Mouse (Mus musculus) hindbrain, postnatal 0 days (tissue): ENCODE measurements around the gene Sema4c. TPM values are rescaled to one million over a fixed set of nuclear protein-coding genes. Genes with fewer than 3 reads are reported as not detected.

ENCODE experiments used
- ATAC-seq: fragments of 200-750 bp; cut with Nextera tagmentation; 2 replicates; pipeline ENCODE4 v1.8.0; 2017; ENCODE audit warnings: mild to moderate bottlenecking, moderate TSS enrichment, moderate library complexity
- DNase-seq: peaks from one replicate; pipeline ENCODE4 v3.0.0-alpha.2; 2015; ENCODE audit warnings: low spot score
- H3K27ac ChIP-seq: fragments of 300-500 bp; sonication (generic); 2 replicates; pipeline ENCODE4 v1.5.1; 2014; ENCODE audit warnings: mild to moderate bottlenecking
- H3K27me3 ChIP-seq: fragments of 300-500 bp; sonication (generic); 2 replicates; pipeline ENCODE4 v1.6.1; 2014; ENCODE audit warnings: low read length, mixed read lengths; ENCODE audit not compliant: insufficient read depth
- H3K36me3 ChIP-seq: fragments of 300-500 bp; sonication (generic); 2 replicates; pipeline ENCODE4 v1.6.1; 2014; ENCODE audit warnings: low read length, mixed read lengths; ENCODE audit not compliant: insufficient read depth
- H3K4me1 ChIP-seq: fragments of 300-500 bp; sonication (generic); 2 replicates; pipeline ENCODE4 v1.6.1; 2014; ENCODE audit warnings: antibody characterized with exemption, low read length, mixed read lengths; ENCODE audit not compliant: insufficient read depth
- H3K4me2 ChIP-seq: fragments of 300-500 bp; sonication (generic); 2 replicates; pipeline ENCODE4 v1.6.1; 2014; ENCODE audit warnings: low read depth, mild to moderate bottlenecking, low read length, moderate library complexity, mixed read lengths
- H3K4me3 ChIP-seq: fragments of 300-500 bp; sonication (generic); 2 replicates; pipeline ENCODE4 v1.5.1; 2014; ENCODE audit warnings: low read length
- H3K9ac ChIP-seq: fragments of 300-500 bp; sonication (generic); replicated peaks from 2 replicates; pipeline ENCODE4 v1.6.1; 2014; ENCODE audit warnings: mild to moderate bottlenecking, low read length, moderate library complexity, mixed read lengths
- H3K9me3 ChIP-seq: fragments of 300-500 bp; sonication (generic); 2 replicates; pipeline ENCODE4 v1.6.1; 2016; ENCODE audit warnings: low read length, mixed read lengths
- CTCF ChIP-seq: IDR thresholded peaks from 2 replicates; pipeline ENCODE4 v1.5.1; 2016; ENCODE audit warnings: antibody characterized with exemption, control low read depth, low read depth
- WGBS: fragments of 180-500 bp; shearing (Covaris S2); extraction: QIAGEN DNeasy Blood & Tissue Kit; methylation state at CpG from one replicate; pipeline ENCODE4 v1.1.7; 2014; 5-methylcytosine and 5-hydroxymethylcytosine counted together
- polyA plus RNA-seq: library from polyadenylated mRNA; unstranded; fragments of >200 nt; fragmentation: Nextera tagmentation; extraction: Ambion mirVana; gene quantifications from 2 replicates; pipeline ENCODE4 v1.2.1, GENCODE M21; 2015
- total RNA-seq: library from RNA; depleted of rRNA; stranded (reverse); fragments of >200 nt; gene quantifications from 2 replicates; pipeline ENCODE4 v1.2.3, GENCODE M21; 2014

The Sema4c gene
- total and polyA plus RNA-seq, 2 experiments from 2014 or later, result 14.4 to 32.3 TPM

DNA sequence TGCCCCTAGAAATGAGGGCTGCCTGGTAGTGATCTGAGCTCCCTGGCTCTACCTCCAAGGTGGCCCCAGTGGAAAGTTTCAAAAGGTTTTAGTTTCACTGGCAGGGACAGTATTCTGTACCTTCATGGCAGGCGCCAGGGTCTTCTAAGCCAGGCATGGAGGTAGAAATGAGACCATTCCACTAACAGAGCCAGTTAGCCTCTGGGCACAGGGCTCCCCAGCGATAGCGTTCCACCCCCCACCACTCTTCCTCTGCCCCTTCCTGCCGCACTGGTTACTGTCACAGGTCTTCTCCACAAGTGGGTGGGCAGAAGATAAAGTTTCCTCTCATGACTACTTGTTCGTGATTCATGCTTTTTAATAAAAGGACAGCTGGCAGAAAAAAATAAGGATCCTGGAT lies 1.7 kb upstream of the Sema4c start:
- no peak for TF ChIP-seq CTCF
- Histone ChIP-seq H3K4me2 (no peak overlapping the region), H3K4me1 (peaks cover 16% of the 10 kb centered on the region), H3K27ac (no peak overlapping the region), H3K27me3 (no peaks in the 10 kb centered on the region), H3K4me3 (no peak overlapping the region), H3K9me3 (no peaks in the 10 kb centered on the region), H3K9ac (no peak overlapping the region), H3K36me3 (no peaks in the 10 kb centered on the region)
- no peak for DNase-seq
- ATAC-seq, result no peak
- WGBS, result 76% methylated on average over 5 of the region's 5 CpGs

DNA sequence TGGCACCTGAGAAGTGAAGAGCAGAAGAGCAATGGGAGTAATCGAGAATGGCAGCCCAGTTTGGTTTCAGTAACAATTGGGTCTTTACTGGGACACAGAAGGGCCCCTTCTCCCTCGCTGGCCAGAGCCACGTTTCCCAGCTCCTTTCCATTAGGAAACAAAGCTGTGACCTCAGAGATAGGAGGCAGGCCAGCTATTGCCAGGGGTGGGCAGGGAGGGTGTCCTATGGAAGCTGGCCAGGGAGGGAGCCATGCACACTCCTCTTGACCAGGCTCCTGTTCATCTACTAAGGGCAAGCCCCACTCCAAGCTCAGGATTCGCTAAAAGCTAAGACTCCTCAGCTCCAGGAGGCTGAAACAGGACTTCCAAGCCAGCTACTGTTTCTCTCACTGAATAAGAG lies 1.1 kb upstream of the Sema4c start:
- WGBS, result 18% methylated on average over 4 of the region's 4 CpGs
- Histone ChIP-seq H3K4me1 (peaks cover 22% of the 10 kb centered on the region), H3K36me3 (no peaks in the 10 kb centered on the region), H3K4me3 (no peak overlapping the region), H3K9me3 (no peaks in the 10 kb centered on the region), H3K4me2 (peak overlapping the region; percentile 73), H3K9ac (no peak overlapping the region), H3K27ac (no peak overlapping the region), H3K27me3 (no peaks in the 10 kb centered on the region)
- DNase-seq (no peak), ATAC-seq (no peak)
- TF ChIP-seq CTCF, result no peak

DNA sequence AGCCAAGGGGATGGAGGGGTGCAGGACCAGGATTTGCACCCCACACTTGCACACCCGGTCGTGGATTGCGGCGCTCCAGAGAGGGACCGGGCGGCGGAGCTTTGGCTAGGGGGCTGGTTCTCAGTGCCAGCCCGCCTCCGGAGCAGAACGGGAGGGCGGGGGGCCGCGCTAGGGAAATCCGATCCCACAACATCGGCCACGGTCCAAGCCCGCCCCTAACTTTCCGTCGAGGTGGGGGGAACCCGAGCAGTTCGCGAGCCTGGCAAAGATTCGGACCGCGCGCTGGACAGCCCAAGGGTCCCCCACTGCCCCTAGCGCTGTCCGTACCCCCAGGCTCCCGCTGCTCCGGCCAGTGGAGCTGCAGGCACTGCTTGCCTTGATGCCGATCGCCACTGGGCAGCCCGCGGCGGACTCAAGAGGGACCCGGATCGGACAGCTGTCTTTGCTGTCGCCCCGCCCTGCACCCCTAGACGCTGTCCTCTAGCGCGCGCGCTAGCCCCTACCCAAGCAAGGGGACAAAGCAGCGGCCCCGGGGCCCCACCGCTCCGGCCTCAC lies 615 bp downstream of the Sema4c start:
- DNase-seq (peak; percentile 86), ATAC-seq (peak; percentile 80)
- Histone ChIP-seq H3K36me3 (peaks cover 7% of the 10 kb centered on the region; the same call in 1 of the 2 replicates), H3K9ac (peak overlapping the region; percentile 98), H3K27ac (peak overlapping the region; percentile 98), H3K4me3 (peak overlapping the region; percentile 84), H3K4me1 (peaks cover 23% of the 10 kb centered on the region), H3K27me3 (no peaks in the 10 kb centered on the region), H3K4me2 (peak overlapping the region; percentile 73), H3K9me3 (no peaks in the 10 kb centered on the region)
- no peak for TF ChIP-seq CTCF
- under 1% methylated on average over 43 of the region's 48 CpGs for WGBS

DNA sequence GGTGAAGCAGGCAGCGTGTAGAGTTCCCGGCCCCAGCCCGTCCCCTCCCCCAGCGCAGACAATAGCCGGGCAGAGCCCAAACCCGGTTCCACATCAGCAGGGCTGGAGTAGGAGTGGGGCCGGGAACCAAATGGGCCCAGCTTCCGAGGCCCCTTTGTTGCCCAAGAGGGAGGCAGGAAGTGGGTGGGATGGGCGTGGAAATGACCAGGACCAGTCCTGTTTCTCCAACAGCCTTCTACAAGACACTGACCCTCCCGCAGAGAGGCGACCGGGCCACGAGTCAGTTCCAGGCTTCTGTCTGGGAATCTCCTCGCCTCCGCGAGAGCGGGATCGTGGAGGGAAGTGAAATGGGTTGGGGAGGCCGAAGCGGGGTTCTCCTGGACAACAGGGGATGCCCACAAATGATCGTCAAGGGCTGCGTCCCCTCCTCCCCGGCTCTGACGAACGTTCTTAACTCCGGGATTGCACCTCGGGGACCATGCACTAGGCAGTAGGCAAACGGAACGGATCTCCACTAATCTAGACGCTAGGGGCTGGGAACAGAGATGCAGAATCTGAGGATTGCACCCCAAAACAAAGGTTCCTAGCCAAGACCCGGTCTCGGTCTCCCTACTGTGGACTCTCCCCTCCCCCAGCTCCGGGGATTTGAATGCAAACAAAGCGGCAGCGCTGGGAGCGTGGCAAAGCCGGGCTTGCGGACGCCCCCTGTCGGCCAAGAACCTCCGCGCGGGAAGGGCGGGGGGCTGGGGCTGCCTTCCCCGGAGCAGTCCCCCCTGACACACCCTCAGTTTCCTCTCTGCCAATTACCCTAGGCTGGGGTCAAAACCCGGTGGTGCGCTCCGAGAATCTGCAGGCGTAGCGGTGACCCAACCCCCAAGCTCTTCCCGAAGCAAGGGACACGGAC lies 1.3 kb downstream of the Sema4c start:
- H3K9me3 ChIP-seq, result no peaks in the 10 kb centered on the region
- H3K4me2 ChIP-seq, result peak overlapping the region; percentile 73
- H3K4me3 ChIP-seq, result peak overlapping the region; percentile 84
- peaks cover 14% of the 10 kb centered on the region for H3K36me3 ChIP-seq
- H3K27ac ChIP-seq, result peak overlapping the region; percentile 98
- ATAC-seq (peak; percentile 86), DNase-seq (peak; percentile 96)
- under 1% methylated on average over 52 of the region's 52 CpGs for WGBS
- peak; percentile 91 for TF ChIP-seq CTCF
- H3K27me3 ChIP-seq, result no peaks in the 10 kb centered on the region
- peaks cover 23% of the 10 kb centered on the region for H3K4me1 ChIP-seq
- peak overlapping the region; percentile 98 for H3K9ac ChIP-seq

DNA sequence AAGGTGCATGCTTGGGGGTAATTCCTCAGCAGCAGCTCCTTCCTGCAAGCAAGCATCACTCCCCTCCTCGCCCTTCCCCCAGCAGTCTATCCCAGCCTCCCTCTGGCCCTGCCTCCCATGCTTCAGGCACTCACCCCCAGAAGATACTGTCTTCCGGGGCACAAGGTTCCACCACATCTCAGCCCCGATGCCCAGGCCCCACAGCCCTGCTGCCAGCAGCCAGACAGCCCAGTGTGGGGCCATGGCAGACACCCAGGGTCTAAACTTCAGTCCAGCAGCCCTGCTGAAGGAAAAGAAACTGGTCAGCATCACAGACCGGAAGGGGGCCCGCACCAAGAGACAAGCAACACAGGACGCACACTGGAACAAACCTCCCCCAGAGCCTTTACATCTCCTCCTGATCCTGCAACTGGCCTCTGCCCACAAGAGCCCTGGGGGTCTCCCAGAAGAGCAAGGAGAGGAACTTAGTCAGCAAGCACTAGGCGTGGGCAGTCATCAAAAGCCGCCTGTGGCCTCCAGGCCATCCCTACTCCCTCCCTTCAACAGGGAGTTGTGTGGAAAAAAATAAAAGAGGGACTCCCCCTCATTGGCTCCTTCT lies 2.3 kb downstream of the Sema4c start:
- no peak for ATAC-seq
- Histone ChIP-seq H3K36me3 (peaks cover 23% of the 10 kb centered on the region), H3K4me1 (peaks cover 23% of the 10 kb centered on the region), H3K27ac (peak overlapping the region; percentile 98), H3K9ac (peak overlapping the region; percentile 98), H3K27me3 (no peaks in the 10 kb centered on the region), H3K4me3 (peak overlapping the region; percentile 84), H3K4me2 (peak overlapping the region; percentile 73), H3K9me3 (no peaks in the 10 kb centered on the region)
- peak; percentile 57 for DNase-seq
- TF ChIP-seq CTCF, result peak; percentile 4; the same call in 1 of the 2 replicates
- WGBS, result under 1% methylated on average over 8 of the region's 8 CpGs

DNA sequence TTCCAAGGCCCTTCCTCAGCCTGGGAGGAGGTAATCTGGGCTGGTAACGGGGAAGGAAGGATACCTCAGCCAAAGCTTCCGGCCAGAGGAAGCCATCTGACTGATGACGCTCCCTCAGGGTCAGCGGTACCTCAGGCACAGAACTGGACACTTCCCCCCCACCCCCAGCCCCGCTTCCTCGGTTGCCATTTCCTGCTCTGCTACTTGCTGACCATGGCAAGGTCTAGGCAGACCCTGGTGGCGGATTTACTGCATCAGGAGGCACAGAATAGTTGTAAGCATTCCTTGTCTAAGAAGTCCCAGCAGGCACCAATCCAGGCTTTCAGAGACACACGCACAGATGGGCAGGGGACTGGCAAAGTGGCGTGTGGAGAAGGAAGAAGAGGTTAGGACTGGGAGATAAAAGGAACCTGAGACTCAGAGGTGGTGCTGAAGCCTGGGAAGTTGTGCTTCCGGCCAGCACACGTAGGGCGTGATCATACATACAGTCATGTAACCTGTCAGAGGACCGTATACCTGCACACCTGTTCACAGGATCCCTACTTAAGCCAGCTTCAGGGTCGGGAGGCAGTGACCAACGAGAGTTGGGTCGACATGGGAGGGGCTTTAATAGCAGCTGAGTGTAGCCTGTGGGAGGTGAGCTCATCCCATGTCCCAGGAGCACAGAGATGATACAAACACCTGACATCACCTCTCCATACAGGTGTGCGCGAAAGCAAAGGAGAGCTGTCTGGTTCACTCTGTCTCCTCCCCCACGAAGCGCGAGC lies 3.3 kb downstream of the Sema4c start:
- WGBS, result 66% methylated on average over 21 of the region's 21 CpGs
- Histone ChIP-seq H3K4me3 (peak overlapping the region; percentile 2; the same call in 1 of the 2 replicates), H3K4me2 (peak overlapping the region; percentile 73), H3K36me3 (peaks cover 34% of the 10 kb centered on the region), H3K27me3 (no peaks in the 10 kb centered on the region), H3K4me1 (peaks cover 23% of the 10 kb centered on the region), H3K9me3 (no peaks in the 10 kb centered on the region), H3K27ac (peak overlapping the region; percentile 98; the same call in 1 of the 2 replicates), H3K9ac (peak overlapping the region; percentile 98; the same call in 1 of the 2 replicates)
- no peak for DNase-seq
- no peak for TF ChIP-seq CTCF
- ATAC-seq, result no peak
